Mouse (Mus musculus): Measurements from ENCODE around the gene Klf9.

The Klf9 gene

GRCm38 (mm10) chr19:23164651-23165240 is 23.7 kb downstream of the Klf9 start:
- DNase-seq: peak in 1 of 2 experiments; percentile 30

- no peak for DNase-seq
These were observed 25.7 kb downstream of the Klf9 start for GRCm38 (mm10) chr19:23166550-23167284.

- DNase-seq: no peak
These were observed 28.1 kb downstream of the Klf9 start for GRCm38 (mm10) chr19:23168899-23169658.

DNA sequence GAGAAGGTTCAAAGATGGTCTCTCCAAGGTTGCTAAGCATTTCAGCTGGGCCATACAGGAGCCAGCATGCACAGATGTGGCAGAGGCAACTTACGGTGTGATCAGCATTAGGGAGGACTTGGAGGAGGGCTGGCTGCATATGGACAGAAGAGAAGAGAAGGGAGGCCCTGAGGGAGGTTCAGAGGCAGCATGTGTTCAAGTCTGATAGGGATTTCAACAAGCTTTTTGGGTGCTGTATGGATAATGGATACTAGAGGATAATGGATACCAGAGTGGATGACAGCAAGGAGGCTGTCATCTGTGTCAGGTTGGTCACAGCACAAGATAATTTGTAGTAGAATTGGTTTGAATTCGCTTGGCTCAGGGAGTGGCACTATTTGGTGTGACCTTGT is 28.6 kb downstream of the Klf9 start:
- DNase-seq: no peak

DNA sequence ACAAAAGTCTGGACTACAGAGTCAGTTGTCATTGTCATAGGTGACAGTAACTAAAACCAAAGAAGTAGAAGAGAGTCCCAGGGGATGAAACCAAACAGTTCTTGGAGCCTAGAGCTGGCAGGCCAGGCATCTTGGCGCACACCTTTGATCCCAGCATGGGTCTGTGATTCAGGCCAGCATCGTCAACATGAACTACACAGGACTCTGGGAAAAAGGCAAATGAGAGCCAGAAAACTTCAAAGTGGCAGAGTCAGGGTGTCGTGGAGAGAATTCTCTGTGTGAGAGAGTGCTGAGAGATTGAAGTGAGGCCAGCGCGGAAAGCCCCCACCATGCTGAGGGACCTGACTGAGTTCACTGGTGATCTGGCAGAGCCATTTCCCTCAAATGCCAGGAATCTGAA is 29.4 kb downstream of the Klf9 start:
- DNase-seq: peak; percentile 72 to 79

DNA sequence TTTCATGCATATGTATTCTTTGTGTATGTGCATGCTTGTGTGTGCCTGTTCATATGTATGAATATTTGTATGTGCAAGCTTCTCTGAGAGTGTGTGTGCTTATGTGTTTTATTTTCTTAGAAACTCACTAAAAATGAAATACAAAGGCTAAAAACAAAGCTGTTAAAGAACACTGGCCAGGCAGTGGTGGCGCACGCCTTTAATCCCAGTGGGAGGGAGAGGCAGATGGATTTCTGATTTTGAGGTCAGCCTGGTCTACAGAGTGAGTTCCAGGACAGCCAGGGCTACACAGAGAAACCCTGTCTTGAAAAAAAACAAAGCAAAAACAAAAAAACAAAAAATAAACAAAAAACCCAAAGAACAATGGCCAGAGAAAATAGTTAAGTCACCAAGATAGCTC is 30.1 kb downstream of the Klf9 start:
- DNase-seq: no peak

DNA sequence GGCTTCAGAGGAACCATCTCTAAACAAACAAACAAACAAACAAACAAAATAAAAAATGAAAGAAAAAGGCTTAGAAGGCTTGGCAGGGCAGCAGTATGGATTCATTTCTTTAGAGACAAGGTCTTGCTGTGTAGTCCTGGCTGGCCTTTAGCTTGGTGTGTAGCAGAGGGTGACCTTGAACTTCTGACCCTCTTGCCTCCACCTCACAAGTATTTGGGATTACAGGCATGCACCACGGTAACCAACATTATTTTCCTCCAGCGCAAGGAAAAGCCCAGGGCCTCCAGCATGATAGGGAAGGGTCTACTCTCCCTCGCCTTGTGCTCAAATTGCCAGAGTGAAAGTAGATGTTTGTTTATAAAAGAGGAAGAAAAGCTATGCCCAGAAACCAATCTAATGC is 34.1 kb downstream of the Klf9 start:
- DNase-seq: no peak

DNA sequence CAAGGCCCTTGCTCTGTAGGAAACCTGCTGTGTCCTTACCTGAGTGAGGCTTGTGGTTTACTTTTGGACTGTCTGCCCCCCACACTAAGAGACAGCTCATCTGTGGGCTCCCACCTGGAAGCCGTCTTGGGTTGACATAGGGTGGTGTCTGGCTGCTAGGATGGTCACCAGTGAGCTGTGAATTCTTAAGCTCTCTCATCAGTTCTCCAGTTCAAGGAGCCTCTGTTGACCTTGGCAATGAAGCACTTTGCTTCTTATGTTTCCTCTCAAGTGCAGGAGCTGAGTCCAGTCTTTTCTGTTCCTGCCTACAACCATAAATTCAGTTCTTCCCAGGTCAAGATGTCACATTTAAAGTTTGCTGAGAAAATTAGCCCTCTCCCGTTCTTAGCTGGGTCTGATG is 34.5 kb downstream of the Klf9 start:
- no peak for DNase-seq

DNA sequence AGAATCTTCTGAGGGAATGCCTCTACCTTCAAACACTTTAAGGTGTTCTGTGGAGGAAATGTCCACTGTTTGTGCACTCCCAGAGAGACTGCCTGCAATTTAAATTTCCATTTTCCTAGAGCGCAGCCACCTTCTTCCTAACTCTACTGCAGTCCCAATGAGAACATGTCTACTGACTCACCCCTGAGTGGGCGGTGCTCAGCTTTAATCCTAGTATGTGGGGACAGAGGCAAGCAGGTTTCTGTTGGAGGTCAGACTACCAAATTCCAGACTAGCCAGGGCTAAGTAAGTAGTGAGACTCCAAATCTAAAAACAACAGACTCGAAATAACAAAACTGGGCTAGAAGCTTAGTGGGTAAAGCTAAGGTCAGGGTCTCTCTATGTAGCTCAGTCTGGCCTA is 37.5 kb downstream of the Klf9 start:
- no peak for DNase-seq

GRCm38 (mm10) chr19:23183493-23183892 is 42.5 kb downstream of the Klf9 start:
- DNase-seq: no peak

- DNase-seq: no peak
These were observed 43.0 kb downstream of the Klf9 start for GRCm38 (mm10) chr19:23184068-23184467.

DNA sequence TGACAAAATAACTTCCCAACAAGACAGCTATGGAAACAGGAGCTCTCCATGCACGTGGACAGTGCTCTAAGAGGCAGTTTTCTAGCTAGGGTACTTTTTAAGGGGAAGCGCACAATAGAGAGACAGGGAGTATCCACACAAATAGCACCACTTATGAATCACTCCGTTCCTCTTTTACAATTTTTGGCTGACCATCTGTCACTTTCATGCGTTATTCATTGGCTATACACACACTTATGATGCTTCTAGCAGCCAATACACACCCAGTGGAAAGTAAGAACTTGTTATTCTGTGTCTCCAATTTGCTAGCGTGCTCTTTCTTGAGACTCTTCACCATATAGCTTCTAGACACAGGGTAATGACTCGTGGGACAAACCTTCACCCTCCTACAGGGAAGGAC is 46.7 kb downstream of the Klf9 start:
- no peak for DNase-seq

DNA sequence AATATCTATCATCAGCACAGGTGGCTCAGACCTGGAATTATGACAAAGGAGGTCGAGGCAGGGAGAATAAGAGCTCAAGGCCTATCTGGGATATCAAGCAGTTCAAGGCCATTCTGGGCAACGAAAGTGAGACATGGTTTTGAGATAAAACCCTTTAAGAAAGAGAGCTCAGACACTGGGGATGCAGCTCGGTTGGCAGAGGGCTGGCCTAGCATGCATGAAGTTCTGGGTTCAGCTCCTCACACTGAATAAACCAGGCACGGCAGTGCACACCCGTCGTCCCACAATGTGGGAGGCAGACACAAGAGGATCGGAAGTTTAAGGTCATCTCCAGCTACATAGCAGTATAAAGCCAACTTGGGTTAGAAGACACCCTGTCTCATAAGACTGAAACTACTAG is 48.0 kb downstream of the Klf9 start:
- no peak for DNase-seq

- DNase-seq: no peak
These were observed 48.7 kb downstream of the Klf9 start for GRCm38 (mm10) chr19:23189744-23190143.

DNA sequence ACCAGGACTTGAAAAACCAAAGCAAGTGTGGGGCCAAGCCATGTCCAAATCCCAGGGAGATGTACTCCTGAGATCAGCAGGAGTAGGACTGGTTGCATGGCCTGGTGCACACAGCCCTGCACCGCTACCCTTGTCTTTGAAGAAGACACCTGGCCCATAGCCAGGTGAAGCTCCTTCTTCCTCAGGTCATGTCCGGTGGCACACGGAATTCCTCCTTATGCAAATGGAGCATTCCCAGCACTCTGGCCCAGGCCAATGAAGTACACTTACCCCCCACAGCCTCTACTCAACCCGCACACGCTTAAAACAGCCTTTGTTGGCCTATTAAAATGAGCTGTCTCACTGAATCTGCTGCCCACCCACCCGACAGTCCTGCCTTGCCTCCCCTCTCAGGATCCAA is 50.5 kb downstream of the Klf9 start:
- DNase-seq: no peak

DNA sequence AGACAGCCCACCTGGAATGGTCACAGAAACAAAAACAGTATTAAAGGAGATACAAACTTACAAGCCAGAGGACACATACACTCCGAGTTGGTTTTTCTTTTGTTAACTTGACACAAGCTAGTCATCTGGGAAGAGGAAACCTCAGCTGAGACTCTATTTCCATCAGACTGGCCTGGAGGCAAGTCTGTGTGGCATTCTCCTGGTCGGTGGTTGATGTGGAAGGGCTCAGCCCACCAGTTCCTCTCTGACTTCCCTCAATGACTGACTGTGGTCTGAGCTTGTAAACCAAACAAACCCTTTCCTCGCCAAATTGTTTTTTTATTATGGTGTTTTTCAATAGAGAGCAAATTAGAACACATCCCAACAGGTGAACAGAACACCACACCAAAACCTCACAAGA is 52.0 kb downstream of the Klf9 start:
- no peak for DNase-seq

GRCm38 (mm10) chr19:23202106-23202505 is 61.1 kb downstream of the Klf9 start:
- DNase-seq: no peak

- DNase-seq: no peak
These were observed 62.6 kb downstream of the Klf9 start for GRCm38 (mm10) chr19:23203505-23204053.

DNA sequence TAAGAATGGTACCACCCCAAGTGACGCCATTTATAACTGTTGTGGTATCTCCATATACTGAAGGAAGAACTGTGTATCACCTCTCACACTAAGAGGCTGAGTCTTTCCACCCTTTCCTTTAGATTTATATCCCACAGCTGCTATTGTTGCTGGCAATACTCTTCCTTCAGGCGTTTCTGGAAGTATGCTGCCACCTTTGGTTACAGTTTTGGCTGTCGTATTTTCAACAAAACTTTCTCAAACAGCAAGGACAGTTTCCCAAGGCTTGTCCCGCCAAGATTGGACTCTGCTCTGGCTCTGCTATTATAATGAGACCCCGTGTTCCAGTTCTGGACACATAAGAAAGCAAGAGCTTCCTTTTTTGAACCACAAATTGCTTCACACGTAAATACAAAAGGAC is 70.3 kb downstream of the Klf9 start:
- DNase-seq: no peak

- DNase-seq: no peak
These were observed 73.3 kb downstream of the Klf9 start for GRCm38 (mm10) chr19:23214326-23214725.
